Mouse (Mus musculus) T-helper 1 cell (primary cell): ENCODE measurements at regions not wholly inside any gene's neighbourhood (a gene's known extent, or its start where the extent isn't known, plus 50 kb on each side); places are given as distances from the start of the nearest gene placed in this dataset.
"Not testable (repeated sequence)": the region's sequence is repeated elsewhere in the genome, so short reads cannot be mapped to it uniquely, and the experiment has no call there.

Experiments used
- in situ Hi-C: fragments of 300-600 bp; cut with MboI, MseI; formaldehyde crosslinking; loops from one replicate; pipeline ENCODE4 v1.15.1; 2025; ENCODE audit warnings: high pct_unique_total_duplicates

GRCm38 (mm10) chr9:41451738-41452137 lies 290.2 kb upstream of the Ubash3b start:
- in situ Hi-C loops = no loop called here

DNA sequence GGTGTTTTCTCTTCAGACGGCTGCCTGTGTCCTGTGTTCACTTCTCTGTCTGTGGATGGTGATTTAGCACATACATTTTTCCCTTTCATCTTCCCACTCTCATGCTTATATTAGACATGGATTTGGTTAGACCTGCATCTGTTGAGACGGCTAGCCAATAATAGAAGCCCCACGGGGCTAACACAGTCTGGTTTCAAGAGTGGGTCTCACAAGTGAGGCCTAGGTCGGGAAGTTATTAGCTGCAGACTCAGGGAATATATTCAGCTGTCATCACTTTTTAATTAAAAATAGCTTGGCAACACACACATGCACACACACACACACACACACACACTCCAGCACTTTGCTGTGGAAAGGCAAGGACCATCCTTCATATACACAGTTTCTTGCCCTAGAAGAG lies 287.7 kb upstream of the Ubash3b start:
- in situ Hi-C loops = no loop called here

- in situ Hi-C loops = no loop called here
Observed at GRCm38 (mm10) chr9:41447902-41448301, 286.4 kb upstream of the Ubash3b start.

DNA sequence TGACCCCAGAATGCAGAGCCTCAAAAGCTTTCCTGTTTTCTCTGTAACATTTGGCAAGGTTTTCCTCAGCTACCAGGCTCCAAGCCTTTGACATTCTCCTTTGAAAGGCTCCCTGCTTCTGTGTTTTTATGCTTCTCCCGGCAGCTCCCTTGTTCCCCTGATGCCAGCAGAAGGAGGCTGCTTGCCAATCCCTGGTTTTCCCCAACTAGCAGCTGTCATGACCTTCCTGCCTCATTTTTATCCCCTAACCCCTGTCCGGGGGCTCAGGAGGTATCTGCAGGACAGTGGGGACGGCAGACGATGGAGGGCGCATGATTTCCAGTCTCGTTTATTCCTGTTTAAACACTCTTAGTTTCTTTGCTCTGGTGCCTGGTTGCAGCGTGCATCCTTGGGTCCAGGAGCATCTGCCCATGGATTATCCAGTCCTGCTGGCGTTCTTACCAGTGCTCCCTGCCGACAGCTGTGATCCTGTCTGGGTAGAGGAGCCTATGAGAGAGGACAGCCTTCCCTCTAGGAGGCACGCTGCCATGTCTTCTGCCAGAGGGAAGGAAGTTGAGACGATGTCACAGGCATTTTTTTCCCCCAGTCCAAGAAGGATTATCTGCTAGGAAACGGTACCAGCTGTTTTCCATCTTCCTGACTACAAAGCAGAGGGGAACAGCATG lies 285.8 kb upstream of the Ubash3b start:
- in situ Hi-C loops = no loop called here

- in situ Hi-C loops = no loop called here
Observed at GRCm38 (mm10) chr9:41446431-41447203, 285.1 kb upstream of the Ubash3b start.

DNA sequence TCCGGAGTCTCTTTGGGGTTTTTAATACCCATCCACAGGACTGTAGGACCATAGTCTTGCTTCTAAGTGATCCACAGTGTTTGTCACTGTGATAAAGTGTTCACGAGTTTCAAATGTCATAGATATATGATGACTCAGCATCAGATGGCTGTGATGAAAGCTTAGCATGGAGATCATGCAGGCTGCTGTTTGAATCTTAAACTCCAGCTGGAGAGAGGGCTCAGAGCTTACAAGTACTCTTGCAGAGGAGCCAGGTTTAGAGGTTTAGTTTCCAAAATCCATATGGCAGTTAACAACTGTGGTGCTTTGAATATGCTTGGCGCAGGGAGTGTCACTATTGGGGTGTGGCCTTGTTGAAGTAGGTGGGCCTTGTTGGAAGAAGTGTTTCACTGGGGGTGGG lies 280.9 kb upstream of the Ubash3b start:
- in situ Hi-C loops = no loop called here

DNA sequence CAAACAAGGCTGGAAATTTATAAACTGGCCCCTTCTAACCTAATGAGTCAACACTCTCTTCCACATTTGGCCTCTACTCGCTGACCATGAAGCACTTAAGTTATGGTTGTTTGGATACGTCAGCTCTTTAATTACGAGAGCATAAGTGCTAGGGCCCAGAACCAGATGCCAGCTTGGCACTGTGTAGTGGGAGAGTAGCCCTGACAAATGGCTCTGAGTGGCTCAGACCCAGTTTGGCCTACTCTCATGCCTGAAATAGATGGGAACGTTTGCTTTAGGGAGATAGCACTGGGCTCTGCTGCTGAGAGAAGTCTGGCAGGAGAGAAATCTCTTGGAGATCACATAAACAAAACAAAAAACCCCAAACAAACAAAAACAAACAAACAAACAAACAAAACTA lies 278.5 kb upstream of the Ubash3b start:
- in situ Hi-C loops = no loop called here

- in situ Hi-C loops = no loop called here
Observed at GRCm38 (mm10) chr9:41438141-41438540, 276.6 kb upstream of the Ubash3b start.

GRCm38 (mm10) chr9:41430391-41431343 lies 269.2 kb upstream of the Ubash3b start:
- in situ Hi-C loops = no loop called here

GRCm38 (mm10) chr9:41429711-41430390 lies 268.4 kb upstream of the Ubash3b start:
- in situ Hi-C loops = no loop called here

DNA sequence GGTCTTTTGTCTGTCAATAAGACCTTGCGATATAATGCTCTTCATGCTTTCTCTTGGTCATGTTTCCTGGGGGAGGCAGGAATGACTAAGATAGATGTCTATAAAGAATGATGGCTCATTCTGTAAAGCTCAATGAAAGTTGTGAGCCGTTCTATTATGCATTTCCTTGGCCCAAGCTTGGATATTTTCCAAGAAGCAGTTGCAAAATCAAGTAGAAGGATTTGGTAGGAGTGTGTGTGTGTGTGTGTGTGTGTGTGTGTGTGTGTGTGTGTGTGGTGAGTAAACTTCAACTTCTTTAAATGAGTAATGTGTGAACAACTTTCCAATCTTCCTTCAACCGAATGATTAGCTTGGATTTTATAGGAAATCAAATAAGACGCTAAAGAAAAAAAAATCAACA lies 267.7 kb upstream of the Ubash3b start:
- in situ Hi-C loops = no loop called here

DNA sequence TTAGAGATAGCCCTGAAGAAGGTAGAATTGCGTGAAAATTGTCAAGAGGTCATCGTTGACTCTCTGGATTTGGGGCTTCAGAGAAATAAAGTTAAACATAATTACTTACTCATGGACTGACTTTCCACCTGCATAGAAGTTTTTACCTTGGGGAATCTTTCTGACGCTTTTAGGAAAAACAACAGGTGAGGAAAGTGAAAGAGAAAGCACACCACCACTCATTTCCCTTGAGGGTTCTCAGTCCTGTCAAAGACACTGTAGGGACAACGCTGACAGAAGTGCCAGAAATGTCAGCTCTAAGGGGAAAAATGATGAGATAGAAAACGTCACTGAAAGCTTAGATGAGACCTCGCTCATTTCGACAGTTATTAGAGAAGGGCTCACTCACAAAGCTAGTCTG lies 265.2 kb upstream of the Ubash3b start:
- in situ Hi-C loops = no loop called here

GRCm38 (mm10) chr9:41425225-41425624 lies 263.7 kb upstream of the Ubash3b start:
- in situ Hi-C loops = no loop called here

GRCm38 (mm10) chr9:41413791-41414190 lies 252.3 kb upstream of the Ubash3b start:
- in situ Hi-C loops = no loop called here

DNA sequence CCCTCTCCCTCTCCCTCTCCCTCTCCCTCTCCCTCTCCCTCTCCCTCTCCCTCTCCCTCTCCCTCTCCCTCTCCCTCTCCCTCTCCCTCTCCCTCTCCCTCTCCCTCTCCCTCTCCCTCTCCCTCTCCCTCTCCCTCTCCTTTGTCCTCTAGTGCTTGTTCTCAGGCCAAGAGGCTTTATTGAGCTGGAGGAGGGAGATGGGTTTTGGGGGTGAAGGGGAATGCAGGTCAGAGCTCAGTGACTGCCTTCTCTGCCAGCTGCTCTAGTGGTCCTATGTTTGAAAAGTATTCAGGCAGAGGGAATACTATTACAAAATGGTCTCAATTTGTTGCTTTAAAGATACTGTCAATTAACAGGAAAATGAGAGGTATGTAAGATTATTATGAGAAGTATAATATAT lies 251.6 kb upstream of the Ubash3b start:
- in situ Hi-C loops = not testable (repeated sequence)

GRCm38 (mm10) chr9:41412174-41412757 lies 250.8 kb upstream of the Ubash3b start:
- in situ Hi-C loops = no loop called here

- in situ Hi-C loops = no loop called here
Observed at GRCm38 (mm10) chr9:41408301-41408700, 246.8 kb upstream of the Ubash3b start.

GRCm38 (mm10) chr9:41407078-41407477 lies 245.6 kb upstream of the Ubash3b start:
- in situ Hi-C loops = no loop called here

DNA sequence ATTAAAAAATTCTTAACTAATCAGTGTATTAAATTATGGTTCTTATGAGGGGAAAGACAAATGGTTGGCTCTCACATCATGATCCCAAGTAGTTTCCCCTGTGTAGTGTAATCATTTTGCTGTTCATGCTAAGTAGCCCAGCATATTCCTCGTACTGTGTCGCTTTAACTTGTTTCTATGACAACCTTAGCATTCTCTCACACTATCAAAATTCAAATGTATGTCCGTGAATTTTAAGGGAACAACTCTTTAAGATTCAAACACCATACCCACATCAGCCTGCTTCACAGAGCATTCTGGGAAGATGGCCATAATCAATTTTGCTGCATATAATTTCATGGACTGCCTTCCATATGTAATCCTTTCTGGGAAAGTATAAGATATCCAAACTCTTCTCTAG lies 241.4 kb upstream of the Ubash3b start:
- in situ Hi-C loops = no loop called here

- in situ Hi-C loops = no loop called here
Observed at GRCm38 (mm10) chr9:41400950-41401349, 239.5 kb upstream of the Ubash3b start.

DNA sequence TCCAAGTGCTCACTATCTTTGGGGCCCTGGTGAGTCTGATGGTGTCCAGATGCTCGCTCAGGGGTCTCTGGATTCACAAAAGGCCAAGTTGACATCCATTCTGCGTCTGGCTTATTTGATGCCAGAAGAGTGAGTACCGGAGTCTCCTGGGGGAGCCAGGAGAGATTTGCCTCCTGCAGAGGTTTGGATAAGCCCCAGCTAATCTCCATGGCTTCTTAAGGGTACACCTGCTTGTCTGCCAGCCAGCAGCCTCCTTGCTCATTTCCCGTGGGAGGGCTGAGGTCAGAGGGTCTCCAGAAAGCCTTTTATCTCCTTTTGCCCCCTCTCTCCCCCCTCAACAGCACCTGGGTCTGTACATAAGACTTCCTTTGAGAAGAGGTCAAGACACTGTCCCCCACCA lies 234.0 kb upstream of the Ubash3b start:
- in situ Hi-C loops = no loop called here
